Mouse (Mus musculus) midbrain, postnatal 0 days (tissue): ENCODE results near the gene Mybphl. TPM values are rescaled to one million over a fixed set of nuclear protein-coding genes. Genes with fewer than 3 reads are reported as not detected.

Experiments
- ATAC-seq: fragments of 200-750 bp; cut with Nextera tagmentation; 2 replicates; pipeline ENCODE4 v1.8.0; 2017; ENCODE audit warnings: moderate number of reproducible peaks, mild to moderate bottlenecking, moderate TSS enrichment, moderate library complexity; ENCODE audit not compliant: low FRiP score
- DNase-seq: peaks from one replicate; pipeline ENCODE4 v3.0.0-alpha.2; 2015; ENCODE audit warnings: low spot score
- H3K27ac ChIP-seq: fragments of 300-500 bp; sonication (generic); 2 replicates; pipeline ENCODE4 v1.5.1; 2014; ENCODE audit warnings: low read depth, mild to moderate bottlenecking, low read length, mixed read lengths
- H3K27me3 ChIP-seq: fragments of 300-500 bp; sonication (generic); 2 replicates; pipeline ENCODE4 v1.6.1; 2014; ENCODE audit warnings: low read length, control low read depth, mixed read lengths; ENCODE audit not compliant: insufficient read depth
- H3K36me3 ChIP-seq: fragments of 300-500 bp; sonication (generic); 2 replicates; pipeline ENCODE4 v1.6.1; 2014; ENCODE audit warnings: low read length, control low read depth, mixed read lengths; ENCODE audit not compliant: insufficient read depth
- H3K4me1 ChIP-seq: fragments of 300-500 bp; sonication (generic); 2 replicates; pipeline ENCODE4 v1.6.1; 2014; ENCODE audit warnings: mild to moderate bottlenecking, control low read depth, antibody characterized with exemption, low read length, mixed read lengths; ENCODE audit not compliant: insufficient read depth
- H3K4me2 ChIP-seq: fragments of 300-500 bp; sonication (generic); 2 replicates; pipeline ENCODE4 v1.6.1; 2014; ENCODE audit warnings: low read depth, mild to moderate bottlenecking, low read length, mixed read lengths; ENCODE audit not compliant: poor library complexity, severe bottlenecking
- H3K4me3 ChIP-seq: fragments of 300-500 bp; sonication (generic); 2 replicates; pipeline ENCODE4 v1.5.1; 2014; ENCODE audit warnings: low read depth, mild to moderate bottlenecking, low read length, moderate library complexity
- H3K9ac ChIP-seq: fragments of 300-500 bp; sonication (generic); replicated peaks from 2 replicates; pipeline ENCODE4 v1.6.1; 2014; ENCODE audit warnings: mild to moderate bottlenecking, low read length, moderate library complexity, mixed read lengths; ENCODE audit not compliant: poor library complexity, severe bottlenecking
- H3K9me3 ChIP-seq: fragments of 300-500 bp; sonication (generic); 2 replicates; pipeline ENCODE4 v1.6.1; 2016; ENCODE audit warnings: low read length, control low read depth
- CTCF ChIP-seq: IDR thresholded peaks from 2 replicates; pipeline ENCODE4 v1.5.1; 2016; ENCODE audit warnings: antibody characterized with exemption, mild to moderate bottlenecking
- WGBS: fragments of 180-500 bp; shearing (Covaris S2); extraction: QIAGEN DNeasy Blood & Tissue Kit; methylation state at CpG from one replicate; pipeline ENCODE4 v1.1.7; 2014; 5-methylcytosine and 5-hydroxymethylcytosine counted together
- polyA plus RNA-seq: library from polyadenylated mRNA; unstranded; fragments of >200 nt; fragmentation: Nextera tagmentation; extraction: Ambion mirVana; gene quantifications from 2 replicates; pipeline ENCODE4 v1.2.1, GENCODE M21; 2015
- total RNA-seq: library from RNA; depleted of rRNA; stranded (reverse); fragments of >200 nt; gene quantifications from 2 replicates; pipeline ENCODE4 v1.2.3, GENCODE M21; 2014

Gene Mybphl
- total and polyA plus RNA-seq, 2 experiments from 2014 or later, result not detected

- DNase-seq (no peak), ATAC-seq (no peak)
- Histone ChIP-seq H3K4me3 (no peak overlapping the region), H3K9ac (no peak overlapping the region), H3K9me3 (no peaks in the 10 kb centered on the region), H3K4me1 (peaks cover 34% of the 10 kb centered on the region), H3K27ac (no peak overlapping the region), H3K36me3 (peaks cover 23% of the 10 kb centered on the region), H3K4me2 (no peak overlapping the region), H3K27me3 (no peaks in the 10 kb centered on the region)
- TF ChIP-seq CTCF, result no peak
- 98% methylated on average over 35 of the region's 35 CpGs for WGBS
Observed at GRCm38 (mm10) chr3:108413634-108414360, 49.1 kb downstream of the Mybphl start.

- Histone ChIP-seq H3K4me3 (peak within 1 kb of the TSS; percentile 84), H3K9me3 (no peaks in the 10 kb centered on the region), H3K27me3 (no peaks in the 10 kb centered on the region), H3K9ac (peak within 1 kb of the TSS; percentile 94), H3K4me1 (peaks cover 29% of the 10 kb centered on the region), H3K27ac (peak within 1 kb of the TSS; percentile 96), H3K4me2 (peak within 1 kb of the TSS; percentile 76), H3K36me3 (peaks cover 23% of the 10 kb centered on the region)
- TF ChIP-seq CTCF, result no peak
- ATAC-seq (peak; percentile 44), DNase-seq (peak; percentile 60)
- 4% methylated on average over 60 of the region's 67 CpGs for WGBS
Observed at GRCm38 (mm10) chr3:108414857-108415830, 50.4 kb downstream of the Mybphl start, which contains the start of gene Celsr2. Gene Celsr2, minus strand, starts transcription at chr3:108415552.

- peaks cover 23% of the 10 kb centered on the region for H3K36me3 ChIP-seq
- peaks cover 22% of the 10 kb centered on the region for H3K4me1 ChIP-seq
- TF ChIP-seq CTCF, result peak; percentile 42
- no peaks in the 10 kb centered on the region for H3K27me3 ChIP-seq
- DNase-seq (peak; percentile 95), ATAC-seq (peak; percentile 90)
- no peaks in the 10 kb centered on the region for H3K9me3 ChIP-seq
- peak overlapping the region; percentile 76 for H3K4me2 ChIP-seq
- peak overlapping the region; percentile 94 for H3K9ac ChIP-seq
- under 1% methylated on average over 44 of the region's 48 CpGs for WGBS
- H3K27ac ChIP-seq, result peak overlapping the region; percentile 96
- peak overlapping the region; percentile 84 for H3K4me3 ChIP-seq
Observed at GRCm38 (mm10) chr3:108415831-108416223, 51.1 kb downstream of the Mybphl start.

- H3K9me3 ChIP-seq, result no peaks in the 10 kb centered on the region
- H3K36me3 ChIP-seq, result peaks cover 29% of the 10 kb centered on the region
- no peak overlapping the region for H3K27ac ChIP-seq
- no peak for ATAC-seq
- 28% methylated on average over 6 of the region's 6 CpGs for WGBS
- no peak for TF ChIP-seq CTCF
- peaks cover 5% of the 10 kb centered on the region; the same call in 1 of the 2 replicates for H3K4me1 ChIP-seq
- DNase-seq, result peak; percentile 33
- H3K27me3 ChIP-seq, result no peaks in the 10 kb centered on the region
- no peak overlapping the region; the same call in 1 of the 2 replicates for H3K9ac ChIP-seq
- H3K4me2 ChIP-seq, result no peak overlapping the region
- no peak overlapping the region for H3K4me3 ChIP-seq
Observed at GRCm38 (mm10) chr3:108423006-108423405, 58.3 kb downstream of the Mybphl start.

GRCm38 (mm10) chr3:108423844-108424801 lies 59.4 kb downstream of the Mybphl start:
- Histone ChIP-seq H3K9ac (peak overlapping the region; percentile 34; the same call in 1 of the 2 replicates), H3K4me3 (peak overlapping the region; percentile 17; the same call in 1 of the 2 replicates), H3K27me3 (no peaks in the 10 kb centered on the region), H3K4me1 (peaks cover 5% of the 10 kb centered on the region; the same call in 1 of the 2 replicates), H3K4me2 (peak overlapping the region; percentile 37), H3K36me3 (peaks cover 40% of the 10 kb centered on the region), H3K9me3 (no peaks in the 10 kb centered on the region), H3K27ac (no peak overlapping the region)
- ATAC-seq (peak; percentile 73), DNase-seq (peak; percentile 80)
- 21% methylated on average over 11 of the region's 11 CpGs for WGBS
- TF ChIP-seq CTCF, result no peak
